Mouse (Mus musculus) lung, adult 2 months (tissue): ENCODE data around the gene Hist1h1a.
"Not testable (repeated sequence)": the region's sequence is repeated elsewhere in the genome, so short reads cannot be mapped to it uniquely, and the experiment has no call there.

Experiments
- CTCF ChIP-seq: fragments of 200-500 bp; IDR thresholded peaks from 2 replicates; pipeline ENCODE4 v1.5.1; 2011; ENCODE audit warnings: mild to moderate bottlenecking, low read length, control low read depth; ENCODE audit not compliant: insufficient read depth
- POLR2A ChIP-seq: fragments of 200-500 bp; IDR thresholded peaks from 2 replicates; pipeline ENCODE4 v1.6.1; 2011; ENCODE audit warnings: low read depth, mild to moderate bottlenecking, control low read depth, low read length, borderline replicate concordance; ENCODE audit errors: extremely low read depth

- TF ChIP-seq CTCF, result not testable (repeated sequence)
- peak; percentile 46; the same call in 1 of the 2 replicates for TF ChIP-seq POLR2A
Observed at GRCm38 (mm10) chr13:23761871-23762821, 1.3 kb upstream of the Hist1h1a start, which contains the start of gene Hist1h3a.
